Mouse (Mus musculus) lung, postnatal 0 days (tissue): ENCODE measurements at regions not wholly inside any gene's neighbourhood (a gene's known extent, or its start where the extent isn't known, plus 50 kb on each side); places are given as distances from the start of the nearest gene placed in this dataset.

Experiments
- ATAC-seq: fragments of 200-750 bp; cut with Nextera tagmentation; 2 replicates; pipeline ENCODE4 v1.8.0; 2017; ENCODE audit warnings: moderate library complexity
- DNase-seq: peaks from one replicate; pipeline ENCODE4 v3.0.0-alpha.2; 2016; ENCODE audit warnings: low spot score
- H3K27ac ChIP-seq: fragments of 300-500 bp; sonication (generic); 2 replicates; pipeline ENCODE4 v1.5.1; 2014; ENCODE audit warnings: antibody characterized with exemption, mild to moderate bottlenecking, low read length, mixed read lengths
- H3K27me3 ChIP-seq: fragments of 300-500 bp; sonication (generic); replicated peaks from 2 replicates; pipeline ENCODE4 v1.6.1; 2014; ENCODE audit warnings: low read length, mixed read lengths; ENCODE audit not compliant: insufficient read depth
- H3K36me3 ChIP-seq: fragments of 300-500 bp; sonication (generic); 2 replicates; pipeline ENCODE4 v1.6.1; 2014; ENCODE audit warnings: low read length, mixed read lengths; ENCODE audit not compliant: insufficient read depth
- H3K4me1 ChIP-seq: fragments of 300-500 bp; sonication (generic); 2 replicates; pipeline ENCODE4 v1.6.1; 2014; ENCODE audit warnings: antibody characterized with exemption, low read depth, low read length, mixed read lengths; ENCODE audit not compliant: insufficient read depth
- H3K4me2 ChIP-seq: fragments of 300-500 bp; sonication (generic); replicated peaks from 2 replicates; pipeline ENCODE4 v1.6.1; 2014; ENCODE audit warnings: low read depth, mild to moderate bottlenecking, low read length, moderate library complexity, mixed read lengths
- H3K4me3 ChIP-seq: fragments of 300-500 bp; sonication (generic); 2 replicates; pipeline ENCODE4 v1.5.1; 2014; ENCODE audit warnings: low read depth, low read length
- H3K9ac ChIP-seq: fragments of 300-500 bp; sonication (generic); replicated peaks from 2 replicates; pipeline ENCODE4 v1.6.1; 2014; ENCODE audit warnings: low read depth, mild to moderate bottlenecking
- H3K9me3 ChIP-seq: fragments of 300-500 bp; sonication (generic); 2 replicates; pipeline ENCODE4 v1.6.1; 2016; ENCODE audit warnings: low read length, mixed read lengths
- CTCF ChIP-seq: IDR thresholded peaks from 2 replicates; pipeline ENCODE4 v1.5.1; 2016; ENCODE audit warnings: antibody characterized with exemption, mild to moderate bottlenecking
- EP300 ChIP-seq: IDR thresholded peaks from 2 replicates; pipeline ENCODE4 v1.6.1; 2016; ENCODE audit warnings: antibody characterized with exemption, mild to moderate bottlenecking, control low read depth
- WGBS: fragments of 180-500 bp; shearing (Covaris S2); extraction: QIAGEN DNeasy Blood & Tissue Kit; methylation state at CpG from one replicate; pipeline ENCODE4 v1.1.7; 2014; 5-methylcytosine and 5-hydroxymethylcytosine counted together

DNA sequence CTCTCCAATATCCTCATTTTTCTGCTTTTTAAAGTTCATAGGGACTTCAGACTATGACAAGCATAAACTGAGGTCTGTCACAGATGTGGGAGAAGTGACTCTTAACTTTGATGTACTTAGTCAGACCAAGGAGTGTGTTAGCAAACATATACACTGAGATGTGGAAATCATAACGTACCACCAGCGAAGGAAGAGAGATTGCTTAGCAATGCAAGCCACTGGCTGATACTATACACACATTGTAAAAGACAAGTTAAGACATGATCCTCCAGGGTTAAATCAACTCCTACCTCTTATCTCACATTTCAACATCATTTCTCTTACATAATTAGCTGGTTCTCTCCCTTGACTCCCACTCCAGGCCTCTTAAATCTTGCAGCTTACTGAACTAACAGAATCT is 227.9 kb upstream of the Rarb start:
- WGBS: 54% methylated on average over 2 of the region's 2 CpGs
- TF ChIP-seq CTCF (no peak), EP300 (peak; percentile 43; the same call in 1 of the 2 replicates)
- Histone ChIP-seq H3K36me3 (no peaks in the 10 kb centered on the region), H3K27ac (no peak overlapping the region), H3K9ac (no peak overlapping the region), H3K4me2 (no peak overlapping the region), H3K27me3 (no peaks in the 10 kb centered on the region), H3K9me3 (no peaks in the 10 kb centered on the region), H3K4me1 (no peaks in the 10 kb centered on the region), H3K4me3 (no peak overlapping the region)
- ATAC-seq (peak; percentile 65), DNase-seq (peak; percentile 47)

DNA sequence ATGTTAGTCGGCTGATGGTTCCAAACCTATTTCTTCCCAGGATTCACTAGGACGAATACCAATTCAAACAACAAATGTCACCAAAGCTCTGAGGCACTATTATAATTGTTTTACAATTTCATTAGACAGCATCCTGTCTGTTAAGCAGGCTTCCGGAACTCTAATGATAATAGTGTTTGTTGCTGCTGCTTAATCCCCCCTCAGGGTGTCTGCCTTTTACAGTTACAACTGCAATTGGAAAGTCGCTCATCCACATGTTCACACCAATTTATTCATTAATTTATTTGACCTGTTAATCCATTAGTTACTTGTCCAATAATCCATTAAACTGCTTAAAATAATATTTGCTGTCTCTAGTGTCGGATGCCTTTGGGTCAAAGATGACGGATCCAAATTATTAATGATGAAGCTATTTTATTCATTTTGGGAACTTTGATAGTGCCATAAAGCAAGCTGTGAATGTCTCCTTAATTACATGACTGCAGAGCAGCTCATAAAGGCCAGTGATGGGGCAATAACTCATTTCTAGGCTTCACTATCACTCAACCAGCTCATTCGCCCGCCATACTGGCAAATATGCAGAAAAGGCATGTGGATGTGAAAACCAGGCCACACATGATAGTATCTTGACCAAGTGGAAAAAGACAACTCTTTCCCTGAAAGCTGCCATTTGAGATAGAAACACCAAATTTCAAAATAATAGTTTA is 226.6 kb upstream of the Rarb start:
- no peak overlapping the region for H3K4me2 ChIP-seq
- H3K27ac ChIP-seq: no peak overlapping the region
- H3K9ac ChIP-seq: no peak overlapping the region
- DNase-seq: no peak
- H3K9me3 ChIP-seq: no peaks in the 10 kb centered on the region
- 92% methylated on average over 8 of the region's 8 CpGs for WGBS
- H3K36me3 ChIP-seq: no peaks in the 10 kb centered on the region
- TF ChIP-seq EP300: no peak
- no peak for TF ChIP-seq CTCF
- no peak overlapping the region for H3K4me3 ChIP-seq
- H3K27me3 ChIP-seq: no peaks in the 10 kb centered on the region
- ATAC-seq: no peak
- H3K4me1 ChIP-seq: no peaks in the 10 kb centered on the region

DNA sequence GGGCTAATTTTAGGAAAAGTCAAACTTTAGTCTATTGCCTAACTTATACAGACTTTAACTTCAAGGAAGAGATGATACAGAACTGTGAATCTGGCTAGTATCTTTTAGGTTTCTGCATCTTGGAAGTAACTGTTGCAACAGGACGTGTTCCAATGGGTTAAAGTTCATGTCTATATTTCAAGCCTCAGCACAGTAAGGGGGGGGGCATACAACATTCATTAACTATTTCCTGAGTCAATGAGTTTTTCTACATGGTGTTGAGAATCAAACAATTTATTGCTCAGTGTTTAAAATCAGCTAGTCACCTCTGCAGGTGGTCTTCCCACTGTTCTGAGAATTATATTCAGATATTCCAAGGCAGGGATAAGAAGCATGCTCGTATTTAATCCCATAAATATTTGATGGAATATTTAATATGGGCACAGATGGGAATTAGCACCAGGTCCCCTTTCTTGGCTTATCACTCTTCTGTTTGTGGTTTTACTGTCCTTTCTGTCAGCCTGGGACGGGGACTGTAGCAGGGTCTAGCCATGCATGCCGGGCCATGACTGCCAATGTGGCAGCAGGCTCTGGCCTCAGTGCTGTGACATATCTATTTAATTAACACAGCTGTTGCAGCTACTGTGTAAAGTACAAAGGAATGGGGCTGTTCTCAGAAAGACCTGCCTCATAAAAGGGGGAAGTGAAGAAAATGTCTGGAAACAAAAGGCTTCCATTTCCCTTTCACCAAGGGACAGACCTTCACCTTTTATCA is 201.8 kb upstream of the Rarb start:
- H3K4me2 ChIP-seq: no peak overlapping the region
- H3K27ac ChIP-seq: no peak overlapping the region
- H3K4me1 ChIP-seq: no peaks in the 10 kb centered on the region
- no peak overlapping the region for H3K9ac ChIP-seq
- ATAC-seq (no peak), DNase-seq (no peak)
- TF ChIP-seq EP300 (no peak), CTCF (no peak)
- WGBS: 68% methylated on average over 4 of the region's 4 CpGs
- no peaks in the 10 kb centered on the region for H3K9me3 ChIP-seq
- H3K4me3 ChIP-seq: no peak overlapping the region
- H3K36me3 ChIP-seq: no peaks in the 10 kb centered on the region
- H3K27me3 ChIP-seq: no peaks in the 10 kb centered on the region

DNA sequence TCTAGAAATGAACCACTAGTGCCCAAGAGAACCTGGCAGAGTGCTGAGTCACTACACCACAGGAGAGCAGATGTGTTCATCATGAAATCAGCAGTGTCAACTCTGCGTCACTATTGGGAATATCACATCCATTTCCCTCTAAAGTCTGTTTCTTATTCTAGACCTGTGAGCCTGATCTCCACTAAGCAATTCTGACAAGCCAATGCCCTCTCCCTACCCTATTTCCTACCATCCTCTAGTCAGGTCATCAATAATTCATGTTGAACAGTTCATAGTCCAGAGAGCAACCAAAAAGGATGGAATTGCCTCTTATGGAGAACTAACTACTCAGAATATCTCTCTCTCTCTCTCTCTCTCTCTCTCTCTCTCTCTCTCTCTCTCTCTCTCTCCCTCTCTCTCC is 194.0 kb upstream of the Rarb start:
- no peak overlapping the region for H3K4me2 ChIP-seq
- no peak for ATAC-seq
- H3K36me3 ChIP-seq: no peaks in the 10 kb centered on the region
- H3K9me3 ChIP-seq: no peaks in the 10 kb centered on the region
- 97% methylated on average over 1 of the region's 1 CpGs for WGBS
- TF ChIP-seq CTCF: no peak
- no peak for TF ChIP-seq EP300
- DNase-seq: no peak
- H3K9ac ChIP-seq: no peak overlapping the region
- no peak overlapping the region for H3K4me3 ChIP-seq
- no peaks in the 10 kb centered on the region for H3K27me3 ChIP-seq
- no peaks in the 10 kb centered on the region for H3K4me1 ChIP-seq
- no peak overlapping the region for H3K27ac ChIP-seq

DNA sequence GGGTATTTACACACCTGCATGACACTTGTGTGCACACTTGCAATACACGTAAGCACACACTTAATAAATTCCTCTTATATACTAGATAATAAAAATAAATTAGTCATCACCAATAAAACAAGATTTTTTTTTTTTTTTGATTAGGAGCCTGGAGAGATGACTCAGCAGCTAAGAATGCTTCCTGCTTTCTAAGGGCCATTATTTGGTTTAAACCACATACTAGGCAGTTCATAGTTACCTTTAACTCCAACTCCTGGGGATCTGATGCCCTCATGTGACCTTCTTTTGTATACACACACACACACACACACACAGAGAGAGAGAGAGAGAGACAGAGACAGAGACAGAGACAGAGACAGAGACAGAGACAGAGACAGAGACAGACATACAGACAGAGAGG is 193.2 kb upstream of the Rarb start:
- Histone ChIP-seq H3K4me3 (no peak overlapping the region), H3K9ac (no peak overlapping the region), H3K9me3 (no peaks in the 10 kb centered on the region), H3K36me3 (no peaks in the 10 kb centered on the region), H3K27me3 (no peaks in the 10 kb centered on the region), H3K27ac (no peak overlapping the region), H3K4me2 (no peak overlapping the region), H3K4me1 (no peaks in the 10 kb centered on the region)
- 68% methylated on average over 1 of the region's 1 CpGs for WGBS
- TF ChIP-seq EP300: no peak
- TF ChIP-seq CTCF: 0 out of 2 replicates have a peak, but pooled peaks have one; percentile 2
- DNase-seq (peak; percentile 53), ATAC-seq (peak; percentile 30; the same call in 1 of the 2 replicates)

DNA sequence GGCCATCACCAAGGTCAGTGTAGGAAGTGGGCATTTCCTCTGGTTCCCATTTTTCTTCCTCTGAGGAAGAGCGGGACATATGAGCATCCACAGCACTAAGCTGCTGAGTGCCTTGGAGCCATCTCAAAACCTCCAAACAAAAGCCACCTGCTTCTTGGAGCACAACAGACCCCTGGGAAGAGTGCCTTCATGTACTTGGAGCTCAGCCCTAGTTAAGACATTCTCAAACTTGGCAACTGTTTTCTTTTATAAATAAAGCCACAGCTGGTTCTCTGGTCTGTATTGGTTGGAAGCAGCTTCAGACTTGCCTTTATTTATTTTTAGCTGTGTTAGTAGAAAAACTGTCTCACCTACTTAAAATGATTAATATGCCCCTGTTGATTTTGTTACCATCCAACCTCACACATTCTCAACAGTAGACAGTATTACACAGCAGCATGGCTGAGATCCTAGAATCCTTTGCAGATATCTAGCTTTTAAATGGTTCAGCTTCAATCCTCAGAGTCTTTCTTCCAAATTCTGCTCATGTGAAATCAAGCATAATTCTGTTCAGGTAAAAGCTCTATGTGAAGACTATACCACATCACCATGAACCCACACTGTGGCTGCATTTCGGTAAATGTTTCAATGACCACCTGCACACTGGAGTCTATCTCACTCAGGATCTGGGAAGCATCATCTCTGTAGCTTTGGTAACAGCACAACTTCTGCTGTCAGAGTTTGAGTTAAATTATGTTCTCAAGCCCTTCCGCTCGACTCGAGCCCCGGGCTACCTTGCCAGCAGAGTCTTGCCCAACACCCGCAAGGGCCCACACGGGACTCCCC is 186.4 kb upstream of the Rarb start:
- no peak overlapping the region for H3K4me3 ChIP-seq
- H3K27me3 ChIP-seq: no peaks in the 10 kb centered on the region
- H3K9ac ChIP-seq: no peak overlapping the region
- TF ChIP-seq CTCF (no peak), EP300 (peak; percentile 43; the same call in 1 of the 2 replicates)
- ATAC-seq (peak; percentile 82), DNase-seq (peak; percentile 76)
- 61% methylated on average over 7 of the region's 8 CpGs for WGBS
- no peaks in the 10 kb centered on the region for H3K4me1 ChIP-seq
- H3K36me3 ChIP-seq: no peaks in the 10 kb centered on the region
- H3K27ac ChIP-seq: no peak overlapping the region
- H3K9me3 ChIP-seq: no peaks in the 10 kb centered on the region
- no peak overlapping the region for H3K4me2 ChIP-seq
